Mouse (Mus musculus) kidney, adult 2 months (tissue): Measurements from ENCODE around the gene Ubl7. TPM values are rescaled to one million over a fixed set of nuclear protein-coding genes. Genes with fewer than 3 reads are reported as not detected.
"Not testable (repeated sequence)": the region's sequence is repeated elsewhere in the genome, so short reads cannot be mapped to it uniquely, and the experiment has no call there.

Source experiments
- DNase-seq: peaks from one replicate; pipeline ENCODE4 v3.0.0; 2021
- H3K27ac ChIP-seq: fragments of 200-500 bp; 2 replicates; pipeline ENCODE4 v1.5.1; 2012; ENCODE audit warnings: low read depth, low read length, control low read depth, inconsistent platforms; ENCODE audit not compliant: insufficient read depth
- H3K27me3 ChIP-seq: fragments of 200-500 bp; replicated peaks from 2 replicates; pipeline ENCODE4 v1.6.1; 2012; ENCODE audit warnings: mild to moderate bottlenecking, moderate library complexity, low read length, inconsistent platforms; ENCODE audit not compliant: control insufficient read depth, insufficient read depth
- H3K36me3 ChIP-seq: fragments of 200-500 bp; 2 replicates; pipeline ENCODE4 v1.6.1; 2012; ENCODE audit warnings: mild to moderate bottlenecking, moderate library complexity, low read length, inconsistent platforms; ENCODE audit not compliant: control insufficient read depth, insufficient read depth
- H3K4me1 ChIP-seq: fragments of 200-500 bp; 2 replicates; pipeline ENCODE4 v1.6.1; 2011; ENCODE audit warnings: low read length; ENCODE audit not compliant: control insufficient read depth, insufficient read depth
- H3K4me3 ChIP-seq: fragments of 200-500 bp; 2 replicates; pipeline ENCODE4 v1.5.1; 2011; ENCODE audit warnings: mild to moderate bottlenecking, low read depth, low read length, control low read depth; ENCODE audit not compliant: insufficient read depth
- CTCF ChIP-seq: fragments of 200-500 bp; conservative IDR thresholded peaks from 2 replicates; pipeline ENCODE4 v1.5.1; 2011; ENCODE audit warnings: low read depth, mild to moderate bottlenecking, control low read depth, low read length, moderate library complexity, mixed read lengths; ENCODE audit not compliant: insufficient read depth, insufficient read length
- POLR2A ChIP-seq: fragments of 200-500 bp; IDR thresholded peaks from one replicate; pipeline ENCODE4 v1.6.1; 2011; ENCODE audit warnings: low read depth, low read length, control low read depth
- whole genome bisulfite sequencing: fragments of 180-500 bp; shearing (Covaris S2); methylation state at CpG from one replicate; pipeline ENCODE4 v1.1.7; 2018; 5-methylcytosine and 5-hydroxymethylcytosine counted together
- polyA plus RNA-seq: library from polyadenylated mRNA; depleted of rRNA; stranded (reverse); fragments of >200 nt; gene quantifications from 2 replicates; pipeline ENCODE4 v1.2.3, GENCODE M21; 2012

The Ubl7 gene
- polyA plus RNA-seq, 1 experiment, result 144 TPM

DNA sequence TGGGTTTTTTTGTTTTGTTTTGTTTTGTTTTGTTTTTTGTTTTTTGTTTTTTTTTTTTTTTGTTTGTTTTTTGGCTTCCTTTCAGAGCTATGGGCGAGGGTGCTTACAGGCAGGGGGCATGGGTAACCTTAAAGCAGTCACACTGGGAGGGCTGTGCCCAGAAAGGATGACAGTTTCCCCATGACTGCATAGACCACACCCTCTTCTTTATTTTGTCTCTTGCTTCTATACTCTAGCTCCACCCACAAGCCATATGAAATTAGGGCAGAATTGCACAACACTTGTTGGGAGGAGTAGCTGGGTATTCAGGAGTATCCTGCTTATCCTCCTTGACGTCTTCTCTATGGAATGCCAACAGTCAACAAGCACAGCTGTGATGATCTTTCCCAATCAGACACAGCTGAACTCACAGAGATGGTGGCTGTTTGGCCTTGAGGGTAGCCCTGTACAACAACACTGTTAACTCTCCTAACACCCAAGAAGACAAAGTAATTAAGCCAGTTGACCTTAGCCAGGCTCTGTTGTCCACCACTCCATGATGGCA lies 40.4 kb upstream of the Ubl7 start:
- H3K4me1 ChIP-seq, result no peaks in the 10 kb centered on the region
- 71% methylated on average over 2 of the region's 2 CpGs for whole genome bisulfite sequencing
- H3K27ac ChIP-seq, result no peak overlapping the region
- TF ChIP-seq POLR2A (no peak), CTCF (no peak)
- no peaks in the 10 kb centered on the region for H3K36me3 ChIP-seq
- DNase-seq, result no peak
- no peaks in the 10 kb centered on the region for H3K27me3 ChIP-seq
- H3K4me3 ChIP-seq, result no peak overlapping the region

DNA sequence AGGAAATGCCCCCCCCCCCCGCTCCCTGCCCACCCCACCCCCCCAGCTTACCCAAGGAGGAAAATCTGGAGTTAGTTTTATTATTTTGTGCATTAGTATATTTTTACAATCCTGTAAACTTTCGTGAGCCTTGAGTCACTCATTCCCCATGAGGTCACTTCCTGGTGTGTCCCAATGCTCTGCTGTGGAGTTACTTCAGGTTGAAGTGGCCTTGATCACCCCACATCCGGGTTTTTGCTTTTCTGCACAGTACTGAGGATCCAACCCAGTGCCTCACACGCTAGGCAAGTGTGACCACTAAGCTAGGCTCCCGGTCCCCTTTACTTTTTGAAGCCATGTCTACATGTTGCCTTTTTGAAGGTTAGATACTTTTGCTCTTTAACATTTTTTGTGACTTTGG lies 36.6 kb upstream of the Ubl7 start:
- H3K4me1 ChIP-seq, result no peaks in the 10 kb centered on the region
- no peaks in the 10 kb centered on the region for H3K36me3 ChIP-seq
- WGBS, result 60% methylated on average over 5 of the region's 5 CpGs
- H3K27ac ChIP-seq, result no peak overlapping the region
- DNase-seq, result no peak
- no peak overlapping the region for H3K4me3 ChIP-seq
- TF ChIP-seq CTCF (no peak), POLR2A (no peak)
- no peaks in the 10 kb centered on the region for H3K27me3 ChIP-seq

DNA sequence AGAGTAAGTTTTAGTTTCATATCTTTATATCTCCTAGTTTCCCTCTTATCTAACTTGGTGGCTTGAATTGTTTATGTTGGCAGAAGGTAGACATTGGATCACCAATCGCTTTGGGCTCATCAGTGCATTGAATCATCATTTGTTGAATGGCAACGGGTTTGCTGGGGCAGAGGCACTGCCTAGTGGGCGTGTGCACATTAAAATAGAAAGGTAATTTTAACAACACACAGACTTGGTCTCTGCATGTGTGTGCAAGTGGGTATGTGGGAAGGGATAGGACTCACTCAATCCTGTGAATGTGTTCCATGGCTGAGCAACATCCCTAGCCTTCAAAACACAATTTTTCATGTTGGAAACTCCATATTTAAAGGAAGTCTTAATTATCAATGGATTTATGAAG lies 35.8 kb upstream of the Ubl7 start:
- no peaks in the 10 kb centered on the region for H3K4me1 ChIP-seq
- no peaks in the 10 kb centered on the region for H3K27me3 ChIP-seq
- H3K36me3 ChIP-seq, result no peaks in the 10 kb centered on the region
- no peak for TF ChIP-seq POLR2A
- 59% methylated on average over 3 of the region's 3 CpGs for WGBS
- no peak overlapping the region for H3K27ac ChIP-seq
- no peak overlapping the region for H3K4me3 ChIP-seq
- DNase-seq, result no peak

DNA sequence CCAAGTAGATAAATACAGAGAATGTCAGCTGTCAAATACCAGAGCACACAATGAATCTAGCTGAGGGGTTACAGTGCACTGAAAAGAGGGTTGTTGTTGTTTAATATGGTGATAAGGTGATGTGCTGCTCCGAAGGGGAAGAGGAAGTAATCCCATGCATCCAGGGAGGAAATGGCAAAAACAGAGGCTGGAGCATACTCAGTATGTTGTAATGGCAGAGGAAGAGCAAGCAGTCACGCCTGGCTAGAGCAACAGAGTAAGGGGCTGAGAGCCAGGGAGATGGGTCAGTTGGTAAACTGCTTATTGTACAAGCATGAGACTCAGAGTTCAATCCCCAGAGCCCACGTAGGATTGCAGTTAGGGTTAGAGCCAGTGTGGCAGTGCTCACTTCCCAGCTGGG lies 31.6 kb upstream of the Ubl7 start:
- H3K4me3 ChIP-seq, result no peak overlapping the region
- H3K27ac ChIP-seq, result no peak overlapping the region
- no peak for DNase-seq
- no peaks in the 10 kb centered on the region for H3K4me1 ChIP-seq
- H3K27me3 ChIP-seq, result no peaks in the 10 kb centered on the region
- 52% methylated on average over 3 of the region's 3 CpGs for whole genome bisulfite sequencing
- TF ChIP-seq CTCF, result no peak
- TF ChIP-seq POLR2A, result no peak
- no peaks in the 10 kb centered on the region for H3K36me3 ChIP-seq

DNA sequence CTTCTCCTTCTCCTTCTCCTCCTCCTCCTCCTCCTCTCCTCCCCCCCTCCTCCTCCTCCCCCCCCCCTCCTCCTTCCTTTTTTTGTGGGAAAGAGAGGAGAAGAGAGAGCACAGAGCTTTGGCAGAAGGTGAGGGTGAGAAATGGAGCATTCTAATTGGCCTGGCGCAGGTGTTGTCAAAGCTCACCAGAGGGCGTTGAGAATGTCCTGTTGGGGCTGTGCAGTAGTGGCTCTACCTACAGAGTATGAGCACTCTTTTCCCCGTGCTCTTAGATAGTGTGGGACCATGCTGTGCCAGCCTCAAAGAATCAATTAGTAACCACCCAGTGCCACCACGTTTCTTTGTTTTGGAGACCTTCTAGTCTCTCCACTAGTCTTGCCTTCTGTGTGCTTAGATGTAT lies 30.5 kb upstream of the Ubl7 start:
- Histone ChIP-seq H3K36me3 (no peaks in the 10 kb centered on the region), H3K27me3 (no peaks in the 10 kb centered on the region), H3K4me1 (no peaks in the 10 kb centered on the region), H3K27ac (no peak overlapping the region), H3K4me3 (no peak overlapping the region)
- 28% methylated on average over 4 of the region's 4 CpGs for WGBS
- TF ChIP-seq CTCF, result no peak
- no peak for TF ChIP-seq POLR2A
- DNase-seq, result no peak

DNA sequence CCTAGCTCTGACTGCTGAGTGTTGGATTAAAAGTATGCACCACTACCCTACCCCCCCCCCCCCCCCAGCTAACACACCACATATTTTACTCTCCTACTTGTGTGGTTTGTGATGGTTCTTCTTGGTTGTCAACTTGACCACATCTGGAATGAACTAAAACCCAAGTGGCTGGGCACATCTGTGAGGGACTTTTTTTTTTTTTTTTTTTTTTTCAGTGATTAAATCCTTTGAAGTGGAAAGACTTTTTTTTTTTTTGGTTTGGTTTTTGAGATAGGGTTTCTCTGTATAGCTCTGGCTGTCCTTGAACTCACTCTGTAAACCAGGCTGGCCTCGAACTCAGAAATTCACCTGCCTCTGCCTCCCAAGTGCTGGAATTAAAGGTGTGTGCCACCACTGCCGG lies 29.0 kb upstream of the Ubl7 start:
- not testable (repeated sequence) for H3K27me3 ChIP-seq, H3K27ac ChIP-seq, H3K4me1 ChIP-seq, H3K36me3 ChIP-seq, H3K4me3 ChIP-seq, DNase-seq
- WGBS, result 87% methylated on average over 2 of the region's 2 CpGs

DNA sequence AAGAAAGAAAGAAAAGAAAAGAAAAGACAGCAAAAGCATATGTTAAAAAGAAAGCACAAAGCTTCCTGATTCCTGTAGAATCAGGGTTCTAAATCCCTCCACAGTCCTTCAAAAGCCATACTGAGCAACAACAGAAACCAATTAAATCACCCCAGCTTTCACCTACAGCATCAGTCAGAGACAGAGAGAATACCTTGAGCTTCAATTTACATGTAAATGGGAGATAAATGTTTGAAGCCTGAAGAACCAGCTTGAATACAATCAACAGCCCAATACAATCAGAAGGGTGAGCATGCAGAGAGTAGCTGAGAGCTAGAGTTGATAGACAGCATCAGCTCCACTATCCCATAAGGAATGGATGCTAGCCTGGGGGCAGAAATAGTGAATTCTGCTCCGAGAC lies 27.4 kb upstream of the Ubl7 start:
- Histone ChIP-seq H3K4me3 (no peak overlapping the region), H3K4me1 (no peaks in the 10 kb centered on the region), H3K27ac (no peak overlapping the region), H3K27me3 (no peaks in the 10 kb centered on the region), H3K36me3 (no peaks in the 10 kb centered on the region)
- TF ChIP-seq CTCF, result no peak
- no peak for TF ChIP-seq POLR2A
- no peak for DNase-seq
- 84% methylated on average over 1 of the region's 1 CpGs for WGBS

DNA sequence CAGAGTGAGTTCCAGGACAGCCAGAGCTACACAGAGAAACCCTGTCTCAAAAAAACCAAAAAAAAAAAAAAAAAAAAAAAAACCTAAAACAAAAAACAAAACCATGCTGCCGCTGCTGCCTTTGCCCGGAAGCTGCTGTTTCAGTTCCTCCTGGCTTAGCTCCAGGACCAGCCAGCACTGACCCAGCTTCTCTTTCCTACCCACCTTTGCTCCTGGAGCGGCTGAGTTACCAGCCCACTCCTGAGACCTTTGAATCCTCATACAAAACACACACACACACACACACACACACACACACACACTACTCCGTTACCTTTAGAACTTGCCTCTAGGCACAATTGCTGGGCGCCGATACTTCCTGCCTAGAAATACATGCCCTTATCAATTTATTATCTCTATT lies 22.7 kb upstream of the Ubl7 start:
- Histone ChIP-seq H3K4me1 (no peaks in the 10 kb centered on the region), H3K27me3 (no peaks in the 10 kb centered on the region), H3K36me3 (no peaks in the 10 kb centered on the region), H3K27ac (no peak overlapping the region), H3K4me3 (no peak overlapping the region)
- no peak for TF ChIP-seq CTCF
- no peak for TF ChIP-seq POLR2A
- WGBS, result 39% methylated on average over 6 of the region's 6 CpGs
- DNase-seq, result peak; percentile 64
